Mouse (Mus musculus): ENCODE measurements around the gene Cyp2c70.
"Not testable (repeated sequence)": the region's sequence is repeated elsewhere in the genome, so short reads cannot be mapped to it uniquely, and the experiment has no call there.

Cyp2c70 gene

GRCm38 (mm10) chr19:40187160-40187559 is at the start of gene Cyp2c70:
Cyp2c70 (minus strand) TSS chr19:40187333.
- no peak for DNase-seq (ENCODE audit: extremely low read depth, low read depth, low spot score)

DNA sequence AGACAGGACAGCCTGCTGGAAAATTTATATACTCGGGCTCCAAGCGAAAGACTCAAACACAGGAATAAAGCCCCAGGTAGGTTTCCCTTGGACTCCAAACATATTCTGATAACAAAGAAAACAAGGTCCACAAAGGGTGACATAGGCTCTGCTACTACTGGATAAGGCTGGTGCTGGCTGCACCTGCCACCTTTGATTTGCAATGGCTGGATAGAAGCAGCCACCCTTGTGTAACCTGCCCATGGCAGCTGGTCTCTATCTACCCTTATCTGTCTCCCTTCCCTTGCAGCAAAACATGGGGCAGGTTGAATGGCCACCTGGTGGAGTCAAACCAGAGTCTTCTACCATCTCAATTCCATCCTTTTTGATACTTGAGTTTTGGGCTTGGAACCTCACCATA is 45.4 kb upstream of the Cyp2c70 start:
- no peak for DNase-seq (ENCODE audit: extremely low read depth, low read depth, low spot score)

DNA sequence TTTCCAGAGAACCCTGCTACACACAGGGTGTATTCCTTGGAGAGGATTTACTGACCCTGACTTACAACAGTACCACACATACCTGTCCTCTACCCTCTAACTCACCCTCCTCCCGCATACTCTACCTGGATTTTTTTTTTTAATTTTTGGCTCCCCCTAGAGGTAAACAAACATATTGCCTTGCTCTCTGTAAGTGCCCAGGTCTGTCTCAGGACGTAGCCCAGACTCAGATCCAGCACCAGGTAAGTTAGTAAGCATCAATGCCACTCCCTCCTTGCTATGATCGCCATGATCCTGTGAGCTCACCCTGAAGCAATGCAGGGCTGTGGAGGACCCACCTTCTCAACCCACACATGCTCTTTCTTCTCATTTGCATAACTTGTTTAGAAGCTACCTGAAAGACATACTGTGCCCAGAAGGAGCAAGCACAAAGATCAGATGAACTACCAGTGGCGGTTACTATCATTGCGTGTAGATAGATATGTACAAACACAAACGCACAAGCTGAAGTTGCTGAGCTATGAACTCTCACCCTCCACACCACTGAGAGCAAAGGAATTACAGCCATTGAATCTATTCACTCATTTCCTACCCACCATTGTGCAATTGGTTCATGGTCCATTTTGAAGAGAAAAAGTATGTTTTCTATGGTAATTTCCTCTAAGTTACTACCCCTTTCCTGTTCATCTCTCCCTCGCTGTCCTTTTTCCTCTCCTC is 44.9 kb upstream of the Cyp2c70 start:
- peak; percentile 49 for DNase-seq (ENCODE audit: extremely low read depth, low read depth, low spot score)

GRCm38 (mm10) chr19:40231074-40231738 is 44.1 kb upstream of the Cyp2c70 start:
- peak; percentile 76 for DNase-seq (ENCODE audit: extremely low read depth, low read depth, low spot score)

- DNase-seq (ENCODE audit: extremely low read depth, low read depth, low spot score), result no peak
These were observed 39.5 kb upstream of the Cyp2c70 start for GRCm38 (mm10) chr19:40226516-40227151.

GRCm38 (mm10) chr19:40225761-40226110 is 38.6 kb upstream of the Cyp2c70 start:
- no peak for DNase-seq (ENCODE audit: extremely low read depth, low read depth, low spot score)

GRCm38 (mm10) chr19:40225102-40225760 is 38.1 kb upstream of the Cyp2c70 start:
- DNase-seq (ENCODE audit: extremely low read depth, low read depth, low spot score), result no peak

- DNase-seq (ENCODE audit: extremely low read depth, low read depth, low spot score), result not testable (repeated sequence)
These were observed 35.2 kb upstream of the Cyp2c70 start for GRCm38 (mm10) chr19:40222307-40222706.

GRCm38 (mm10) chr19:40220878-40221277 is 33.7 kb upstream of the Cyp2c70 start:
- DNase-seq (ENCODE audit: extremely low read depth, low read depth, low spot score), result no peak

- not testable (repeated sequence) for DNase-seq (ENCODE audit: extremely low read depth, low read depth, low spot score)
These were observed 15.8 kb upstream of the Cyp2c70 start for GRCm38 (mm10) chr19:40202947-40203346.

- no peak for DNase-seq (ENCODE audit: extremely low read depth, low read depth, low spot score)
These were observed 3.5 kb upstream of the Cyp2c70 start for GRCm38 (mm10) chr19:40190596-40190995.

- no peak for DNase-seq (ENCODE audit: extremely low read depth, low read depth, low spot score)
These were observed 3.5 kb downstream of the Cyp2c70 start for GRCm38 (mm10) chr19:40183600-40183999.

GRCm38 (mm10) chr19:40178311-40178710 is 8.8 kb downstream of the Cyp2c70 start:
- DNase-seq (ENCODE audit: extremely low read depth, low read depth, low spot score), result no peak

DNA sequence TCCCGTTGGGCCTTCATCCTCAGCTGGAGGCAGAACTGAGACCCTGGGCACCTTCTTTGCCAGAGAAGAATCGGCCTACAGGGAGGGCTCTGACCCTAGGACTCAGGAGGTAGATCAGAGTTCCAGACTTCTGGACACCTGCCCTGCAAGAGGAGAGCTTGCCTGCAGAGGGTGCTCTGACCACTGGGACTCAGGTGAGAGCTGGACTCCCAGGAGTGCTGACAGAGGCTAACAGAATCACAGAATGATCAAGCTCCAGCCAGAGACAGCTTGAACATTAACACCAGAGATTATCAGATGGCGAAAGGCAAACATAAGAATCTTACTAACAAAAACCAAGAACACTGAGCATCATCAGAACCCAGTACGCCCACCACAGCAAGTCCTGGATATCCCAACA is 18.7 kb downstream of the Cyp2c70 start:
- not testable (repeated sequence) for DNase-seq (ENCODE audit: extremely low read depth, low read depth, low spot score)

DNA sequence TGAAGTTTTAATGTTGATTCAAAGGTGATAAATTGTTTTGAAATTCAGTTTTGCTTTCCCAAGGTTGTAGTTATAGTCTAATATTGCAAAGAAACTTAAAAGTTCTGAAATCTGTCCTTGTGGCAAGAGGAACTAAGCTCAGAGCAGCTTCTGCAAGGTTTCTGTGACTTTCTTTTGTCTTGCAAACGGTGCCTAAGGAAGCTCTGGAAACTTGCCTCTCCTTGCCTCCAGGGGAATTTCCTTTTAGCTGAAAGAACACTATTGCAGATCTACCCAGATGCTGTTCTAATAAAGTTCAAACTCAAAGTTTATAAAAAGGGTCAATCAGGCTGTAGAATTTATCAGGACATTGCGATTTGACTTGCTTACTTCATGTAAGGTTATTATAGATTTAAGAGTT is 60.1 kb downstream of the Cyp2c70 start:
- not testable (repeated sequence) for DNase-seq (ENCODE audit: extremely low read depth, low read depth, low spot score)

DNA sequence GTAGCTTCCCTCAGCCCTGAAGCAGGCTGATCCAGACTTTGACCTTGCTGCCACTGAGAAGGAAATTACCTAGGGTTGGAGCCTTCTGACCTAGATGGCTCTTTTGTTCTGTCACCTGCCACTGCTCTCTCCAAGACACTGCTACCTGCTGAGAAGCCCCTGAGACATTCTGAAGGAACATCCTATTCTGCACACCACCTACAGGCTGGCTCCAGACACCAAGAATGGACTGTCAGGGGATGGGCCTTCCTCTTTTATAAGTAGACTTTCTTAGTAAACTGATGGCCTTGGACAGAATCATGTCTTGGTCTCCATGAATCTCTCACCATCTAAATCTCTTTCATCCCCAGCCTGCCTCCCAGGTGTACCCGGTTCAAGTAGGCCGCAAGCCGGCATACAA is 62.0 kb downstream of the Cyp2c70 start:
- DNase-seq (ENCODE audit: extremely low read depth, low read depth, low spot score), result not testable (repeated sequence)

DNA sequence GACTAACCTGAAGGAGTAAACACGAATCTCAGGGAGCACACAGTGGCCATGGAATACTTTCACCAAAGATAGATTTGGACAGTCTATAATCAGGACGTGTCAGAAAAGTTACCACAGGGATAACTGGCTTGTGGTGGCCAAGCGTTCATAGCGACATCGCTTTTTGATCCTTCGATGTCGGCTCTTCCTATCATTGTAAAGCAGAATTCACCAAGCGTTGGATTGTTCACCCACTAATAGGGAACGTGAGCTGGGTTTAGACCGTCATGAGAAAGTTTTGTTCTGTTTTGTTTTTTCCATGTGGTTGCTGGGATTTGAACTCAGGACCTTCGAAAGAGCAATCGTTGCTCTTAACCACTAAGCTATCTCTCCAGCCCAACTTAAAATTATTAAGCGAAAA is 67.5 kb downstream of the Cyp2c70 start:
- DNase-seq (ENCODE audit: extremely low read depth, low read depth, low spot score), result not testable (repeated sequence)
